Mouse (Mus musculus) E14TG2a.4 (cell line): ENCODE data around the gene Erich4.

Experiments used
- CTCF ChIP-seq: conservative IDR thresholded peaks from 2 replicates; pipeline ENCODE4 v1.5.1; 2014; ENCODE audit warnings: low read length
- NANOG ChIP-seq: IDR thresholded peaks from 2 replicates; pipeline ENCODE4 v1.6.1; 2014; ENCODE audit warnings: borderline replicate concordance, low read length, mixed read lengths
- POU5F1 ChIP-seq: IDR thresholded peaks from 2 replicates; pipeline ENCODE4 v1.6.1; 2014; ENCODE audit warnings: low read length, borderline replicate concordance

DNA sequence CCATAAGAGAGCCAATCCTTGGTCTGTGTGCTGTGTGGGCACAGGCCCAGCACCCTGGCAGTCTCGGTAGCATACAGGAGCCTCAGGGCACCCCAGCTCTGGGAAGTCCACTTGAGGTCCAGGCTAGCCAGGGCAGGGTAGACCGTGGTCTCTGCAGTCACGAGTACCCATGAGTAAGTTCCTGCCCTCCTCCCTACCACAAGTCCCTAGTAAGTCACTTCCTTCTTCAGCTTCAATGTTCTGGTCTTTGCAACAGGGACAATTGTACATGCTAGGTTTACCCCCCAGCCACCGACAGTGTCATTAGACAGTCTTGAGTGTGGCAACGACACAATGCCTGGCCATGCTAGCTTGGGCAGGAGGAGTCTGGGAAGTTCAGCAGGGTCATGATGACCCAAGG is 17.0 kb upstream of the Erich4 start:
- TF ChIP-seq CTCF (no peak), POU5F1 (no peak), NANOG (no peak)
